Mouse (Mus musculus): ENCODE data around the gene Svs2. TPM values are rescaled to one million over a fixed set of nuclear protein-coding genes. Genes with fewer than 3 reads are reported as not detected.
A peak's percentile ranks its signal among the peaks of the same experiment; 100 is the strongest.

Gene Svs2
- polyA plus RNA-seq, 1 experiment from 2014 or later, result not detected

DNA sequence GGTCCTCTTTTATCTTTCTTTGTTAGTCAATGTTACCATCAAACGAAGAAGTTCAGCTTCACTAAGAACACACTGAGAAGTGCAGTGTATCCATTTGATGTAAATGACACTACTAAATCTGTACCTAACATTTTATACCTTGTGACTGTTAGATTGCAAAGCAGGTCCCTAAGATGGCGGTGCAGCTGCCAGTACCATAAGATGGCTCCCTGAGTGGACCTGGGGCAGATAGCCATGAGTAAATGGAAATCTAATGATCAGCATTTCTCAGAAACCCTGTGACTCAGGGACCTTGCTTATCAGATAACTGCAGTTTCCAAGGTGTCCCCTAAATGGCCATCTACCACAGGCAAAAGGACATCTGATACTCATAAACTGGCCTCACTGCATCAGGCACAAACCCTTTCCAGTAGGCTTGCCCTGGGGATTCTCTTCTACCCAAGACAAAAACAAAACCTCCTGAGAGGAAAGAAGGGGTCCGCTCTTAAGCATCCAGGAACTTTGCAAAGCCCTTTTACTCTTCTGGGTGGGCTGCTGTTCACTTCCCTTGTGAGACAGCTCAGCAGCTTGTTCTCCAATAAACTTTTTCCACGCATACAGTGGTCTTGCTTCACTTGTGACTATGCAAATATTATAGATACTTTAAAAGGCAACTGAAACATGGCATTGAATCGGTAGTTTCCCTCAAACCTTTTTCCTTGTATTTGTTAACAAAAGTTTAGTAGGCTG, 42.1 kb downstream of the Svs2 start:
- Histone ChIP-seq H3K4me2 (ENCODE audit: low read length) (no peak overlapping the region), H3K4me1 (replicated peaks; ENCODE audit: insufficient read depth, low read length) (no peaks in the 10 kb centered on the region), H3K4me3 (replicated peaks; ENCODE audit: low read depth, low read length) (no peak overlapping the region), H3K36me3 (ENCODE audit: insufficient read depth, low read length) (no peaks in the 10 kb centered on the region), H3K27me3 (ENCODE audit: insufficient read depth, low read length) (no peaks in the 10 kb centered on the region), H3K9me3 (replicated peaks; ENCODE audit: low read length) (no peaks in the 10 kb centered on the region), H3K9ac (ENCODE audit: low read depth, low read length) (no peak overlapping the region), H3K27ac (no peak overlapping the region)
- no peak for ATAC-seq (replicated peaks; ENCODE audit: low FRiP score, low read depth)
- WGBS, result 88% methylated on average over 5 of the region's 5 CpGs
- no peak for TF ChIP-seq CTCF (IDR thresholded peaks at IDR 0.05; ENCODE audit: low read depth)
- no peak for DNase-seq (ENCODE audit: low spot score)

DNA sequence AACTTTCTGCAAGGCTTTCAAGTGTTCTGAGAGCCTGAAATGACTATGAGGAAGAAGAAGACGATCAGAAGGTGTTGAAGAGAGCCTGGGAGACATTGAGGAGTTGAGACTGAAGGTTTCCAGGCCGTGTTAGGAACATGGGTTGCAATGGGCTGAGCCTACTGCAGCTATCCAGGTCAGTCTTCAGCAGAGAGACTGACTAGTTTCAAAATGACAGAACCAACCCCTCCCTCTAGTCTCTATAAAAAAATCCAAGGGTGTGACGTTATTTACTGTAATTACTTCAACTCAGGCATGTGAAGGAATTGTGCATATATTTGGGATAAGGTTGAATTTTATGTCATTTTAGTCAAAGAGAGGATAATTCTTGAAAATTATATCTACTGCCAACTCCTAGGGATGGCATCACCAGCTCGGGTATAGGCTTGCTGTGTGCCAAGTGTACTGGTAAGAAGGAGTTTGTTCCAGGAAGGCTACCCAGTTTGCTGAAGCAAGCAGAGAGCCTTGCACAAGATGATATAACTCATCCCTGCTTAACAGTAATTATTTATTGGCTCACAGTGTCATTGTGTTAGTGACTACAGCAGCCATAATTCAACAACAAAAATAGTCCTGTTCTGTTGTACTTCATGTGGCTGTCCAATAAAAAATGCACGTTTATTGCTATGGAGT, 43.2 kb downstream of the Svs2 start:
- no peaks in the 10 kb centered on the region for H3K27me3 ChIP-seq (ENCODE audit: insufficient read depth, low read length)
- H3K4me3 ChIP-seq (replicated peaks; ENCODE audit: low read depth, low read length), result no peak overlapping the region
- H3K9me3 ChIP-seq (replicated peaks; ENCODE audit: low read length), result no peaks in the 10 kb centered on the region
- WGBS, result 70% methylated on average over 5 of the region's 5 CpGs
- DNase-seq (ENCODE audit: low spot score) (no peak), ATAC-seq (replicated peaks; ENCODE audit: low FRiP score, low read depth) (no peak)
- no peaks in the 10 kb centered on the region for H3K4me1 ChIP-seq (replicated peaks; ENCODE audit: insufficient read depth, low read length)
- H3K9ac ChIP-seq (ENCODE audit: low read depth, low read length), result no peak overlapping the region
- no peak for TF ChIP-seq CTCF (IDR thresholded peaks at IDR 0.05; ENCODE audit: low read depth)
- H3K4me2 ChIP-seq (ENCODE audit: low read length), result no peak overlapping the region
- no peak overlapping the region for H3K27ac ChIP-seq
- H3K36me3 ChIP-seq (ENCODE audit: insufficient read depth, low read length), result no peaks in the 10 kb centered on the region

DNA sequence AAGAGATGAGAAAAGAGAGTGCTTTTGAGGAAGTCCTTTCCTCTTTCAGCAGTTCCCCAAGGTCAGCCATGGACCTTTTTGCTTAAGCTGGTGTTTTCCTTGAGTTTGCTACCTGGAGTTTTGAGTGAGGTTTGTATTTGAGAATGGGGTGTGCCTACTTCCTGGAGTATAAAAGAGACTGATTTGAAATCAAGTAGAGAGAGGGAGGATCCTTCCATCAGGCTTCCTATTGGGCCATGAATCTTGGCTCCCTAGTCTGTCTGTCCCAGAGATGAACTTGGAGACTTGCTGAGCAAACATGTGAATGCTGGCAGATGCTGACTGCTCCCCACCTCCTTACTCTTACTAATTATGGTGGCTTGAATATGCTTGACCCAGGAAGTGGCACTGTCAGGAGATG, 46.0 kb downstream of the Svs2 start:
- no peak for ATAC-seq (replicated peaks; ENCODE audit: low FRiP score, low read depth)
- H3K9ac ChIP-seq (ENCODE audit: low read depth, low read length), result no peak overlapping the region
- no peak for DNase-seq (ENCODE audit: low spot score)
- TF ChIP-seq CTCF (IDR thresholded peaks at IDR 0.05; ENCODE audit: low read depth), result no peak
- H3K4me3 ChIP-seq (replicated peaks; ENCODE audit: low read depth, low read length), result no peak overlapping the region
- no peaks in the 10 kb centered on the region for H3K36me3 ChIP-seq (ENCODE audit: insufficient read depth, low read length)
- no peak overlapping the region for H3K4me2 ChIP-seq (ENCODE audit: low read length)
- no peaks in the 10 kb centered on the region for H3K27me3 ChIP-seq (ENCODE audit: insufficient read depth, low read length)
- no peaks in the 10 kb centered on the region for H3K9me3 ChIP-seq (replicated peaks; ENCODE audit: low read length)
- H3K4me1 ChIP-seq (replicated peaks; ENCODE audit: insufficient read depth, low read length), result no peaks in the 10 kb centered on the region
- H3K27ac ChIP-seq, result no peak overlapping the region

DNA sequence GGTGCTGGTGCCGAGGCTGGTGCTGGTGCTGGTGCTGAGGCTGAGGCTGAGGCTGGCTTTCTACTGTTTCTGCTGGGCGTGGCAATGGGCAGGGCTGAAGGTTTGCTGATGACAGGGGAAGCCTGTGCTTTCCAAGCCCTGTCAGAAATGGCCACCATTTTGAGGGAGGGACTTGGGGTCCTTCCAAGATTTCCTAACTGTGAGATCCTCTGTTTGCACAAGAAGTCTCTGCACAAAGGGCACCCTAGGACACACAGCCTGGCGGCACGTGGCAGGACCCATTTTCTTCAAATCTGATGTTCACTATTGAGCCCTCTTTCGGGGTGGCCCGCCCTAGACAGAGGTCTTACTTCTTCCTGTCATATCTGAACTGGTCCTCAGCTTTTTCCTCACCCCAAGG, 47.7 kb downstream of the Svs2 start, which contains the start of gene Wfdc12:
Gene Wfdc12 (minus strand): TSS at position 33 of the 400 bp plus-strand sequence.
- no peak within 1 kb of the TSS for H3K27ac ChIP-seq
- H3K4me3 ChIP-seq (replicated peaks; ENCODE audit: low read depth, low read length), result no peak within 1 kb of the TSS
- ATAC-seq (replicated peaks; ENCODE audit: low FRiP score, low read depth) (no peak), DNase-seq (ENCODE audit: low spot score) (no peak)
- H3K9me3 ChIP-seq (replicated peaks; ENCODE audit: low read length), result no peaks in the 10 kb centered on the region
- no peaks in the 10 kb centered on the region for H3K36me3 ChIP-seq (ENCODE audit: insufficient read depth, low read length)
- no peaks in the 10 kb centered on the region for H3K4me1 ChIP-seq (replicated peaks; ENCODE audit: insufficient read depth, low read length)
- H3K9ac ChIP-seq (ENCODE audit: low read depth, low read length), result no peak within 1 kb of the TSS
- no peaks in the 10 kb centered on the region for H3K27me3 ChIP-seq (ENCODE audit: insufficient read depth, low read length)
- no peak for TF ChIP-seq CTCF (IDR thresholded peaks at IDR 0.05; ENCODE audit: low read depth)
- 83% methylated on average over 6 of the region's 6 CpGs for WGBS
- no peak within 1 kb of the TSS for H3K4me2 ChIP-seq (ENCODE audit: low read length)

DNA sequence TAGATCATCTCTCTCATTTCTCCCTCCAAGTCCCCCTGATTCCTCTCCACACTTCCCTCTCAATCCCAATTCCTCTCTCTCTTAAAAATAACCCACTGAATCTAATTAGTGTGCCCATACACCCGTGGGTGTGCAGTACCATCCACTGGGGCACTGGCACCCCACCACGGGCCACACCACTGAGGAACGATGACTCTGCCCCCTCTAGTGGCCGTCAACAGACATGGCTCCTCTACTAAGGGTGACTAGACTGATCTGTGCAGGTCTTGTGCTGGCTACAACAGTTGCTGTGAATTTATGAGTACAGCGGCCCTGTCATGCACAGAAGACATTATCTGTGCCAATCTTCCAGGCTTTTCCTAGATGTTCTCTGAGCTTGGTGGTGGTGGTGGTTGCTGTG, 49.5 kb downstream of the Svs2 start:
- H3K27me3 ChIP-seq (ENCODE audit: insufficient read depth, low read length), result no peaks in the 10 kb centered on the region
- DNase-seq (ENCODE audit: low spot score) (no peak), ATAC-seq (replicated peaks; ENCODE audit: low FRiP score, low read depth) (no peak)
- no peaks in the 10 kb centered on the region for H3K36me3 ChIP-seq (ENCODE audit: insufficient read depth, low read length)
- peak; percentile 62 for TF ChIP-seq CTCF (IDR thresholded peaks at IDR 0.05; ENCODE audit: low read depth)
- WGBS, result 32% methylated on average over 5 of the region's 5 CpGs
- H3K4me3 ChIP-seq (replicated peaks; ENCODE audit: low read depth, low read length), result no peak overlapping the region
- no peak overlapping the region for H3K4me2 ChIP-seq (ENCODE audit: low read length)
- H3K4me1 ChIP-seq (replicated peaks; ENCODE audit: insufficient read depth, low read length), result no peaks in the 10 kb centered on the region
- H3K27ac ChIP-seq, result no peak overlapping the region
- no peaks in the 10 kb centered on the region for H3K9me3 ChIP-seq (replicated peaks; ENCODE audit: low read length)
- H3K9ac ChIP-seq (ENCODE audit: low read depth, low read length), result no peak overlapping the region

Other genes with a start within 250 kb of the Svs2 start
- 261 and 288 TPM in 2 replicates for gene Ywhab, start 243.5 kb downstream of the Svs2 start, polyA plus RNA-seq (2015; fragmentation: Nextera tagmentation; extraction: Ambion mirVana)
- 2.7 and 4.0 TPM in 2 replicates for gene Pabpc1l, start 213.0 kb downstream of the Svs2 start, polyA plus RNA-seq (2015; fragmentation: Nextera tagmentation; extraction: Ambion mirVana)
- gene Stk4, start 168.1 kb downstream of the Svs2 start, polyA plus RNA-seq (2015; fragmentation: Nextera tagmentation; extraction: Ambion mirVana), result 15.2 and 17.1 TPM in 2 replicates
- gene Tomm34, start 167.3 kb downstream of the Svs2 start, polyA plus RNA-seq (2015; fragmentation: Nextera tagmentation; extraction: Ambion mirVana), result 42.3 and 49.8 TPM in 2 replicates
- 0.14 and 0.27 TPM in 2 replicates for gene Kcns1, start 67.4 kb downstream of the Svs2 start, polyA plus RNA-seq (2015; fragmentation: Nextera tagmentation; extraction: Ambion mirVana)
- not detected in 2 replicates for gene Wfdc5, start 55.7 kb downstream of the Svs2 start, polyA plus RNA-seq (2015; fragmentation: Nextera tagmentation; extraction: Ambion mirVana)
- not detected in 2 replicates for gene Wfdc12, start 47.9 kb downstream of the Svs2 start, polyA plus RNA-seq (2015; fragmentation: Nextera tagmentation; extraction: Ambion mirVana)
- gene Wfdc15a, start 38.3 kb downstream of the Svs2 start, polyA plus RNA-seq (2015; fragmentation: Nextera tagmentation; extraction: Ambion mirVana), result not detected in 2 replicates
- 306 and 341 TPM in 2 replicates for gene Wfdc15b, start 16.8 kb downstream of the Svs2 start, polyA plus RNA-seq (2015; fragmentation: Nextera tagmentation; extraction: Ambion mirVana)
- gene Svs3b, start 18.2 kb upstream of the Svs2 start, polyA plus RNA-seq (2015; fragmentation: Nextera tagmentation; extraction: Ambion mirVana), result not detected in 2 replicates
- not detected in 2 replicates for gene Svs4, start 40.0 kb upstream of the Svs2 start, polyA plus RNA-seq (2015; fragmentation: Nextera tagmentation; extraction: Ambion mirVana)
- not detected in 2 replicates for gene Svs3a, start 50.8 kb upstream of the Svs2 start, polyA plus RNA-seq (2015; fragmentation: Nextera tagmentation; extraction: Ambion mirVana)
- not detected in 2 replicates for gene Svs6, start 78.3 kb upstream of the Svs2 start, polyA plus RNA-seq (2015; fragmentation: Nextera tagmentation; extraction: Ambion mirVana)
- not detected in 2 replicates for gene Svs5, start 94.3 kb upstream of the Svs2 start, polyA plus RNA-seq (2015; fragmentation: Nextera tagmentation; extraction: Ambion mirVana)
- 4.8 and 9.6 TPM in 2 replicates for gene Slpi, start 150.6 kb upstream of the Svs2 start, polyA plus RNA-seq (2015; fragmentation: Nextera tagmentation; extraction: Ambion mirVana)
- not detected in 2 replicates for gene Rbpjl, start 164.7 kb upstream of the Svs2 start, polyA plus RNA-seq (2015; fragmentation: Nextera tagmentation; extraction: Ambion mirVana)
- gene Matn4, start 166.7 kb upstream of the Svs2 start, polyA plus RNA-seq (2015; fragmentation: Nextera tagmentation; extraction: Ambion mirVana), result 0.46 and 0.62 TPM in 2 replicates
- gene Sdc4, start 205.4 kb upstream of the Svs2 start, polyA plus RNA-seq (2015; fragmentation: Nextera tagmentation; extraction: Ambion mirVana), result 183 and 227 TPM in 2 replicates
- 83.0 and 83.1 TPM in 2 replicates for gene Sys1, start 218.5 kb upstream of the Svs2 start, polyA plus RNA-seq (2015; fragmentation: Nextera tagmentation; extraction: Ambion mirVana)
- gene Gm20458, start 222.5 kb upstream of the Svs2 start, polyA plus RNA-seq (2015; fragmentation: Nextera tagmentation; extraction: Ambion mirVana), result 22.8 and 23.3 TPM in 2 replicates
- not detected in 2 replicates for gene Trp53tg5, start 235.3 kb upstream of the Svs2 start, polyA plus RNA-seq (2015; fragmentation: Nextera tagmentation; extraction: Ambion mirVana)
- 22.5 and 23.3 TPM in 2 replicates for gene Dbndd2, start 247.6 kb upstream of the Svs2 start, polyA plus RNA-seq (2015; fragmentation: Nextera tagmentation; extraction: Ambion mirVana)

Data from kidney, postnatal 0 days (tissue).